Mouse (Mus musculus) cerebellum, adult 9-10 months (tissue): ENCODE data around the gene Agfg1.

Experiments
- DNase-seq: peaks from one replicate; pipeline ENCODE4 v3.0.0; 2022

Agfg1 gene

DNA sequence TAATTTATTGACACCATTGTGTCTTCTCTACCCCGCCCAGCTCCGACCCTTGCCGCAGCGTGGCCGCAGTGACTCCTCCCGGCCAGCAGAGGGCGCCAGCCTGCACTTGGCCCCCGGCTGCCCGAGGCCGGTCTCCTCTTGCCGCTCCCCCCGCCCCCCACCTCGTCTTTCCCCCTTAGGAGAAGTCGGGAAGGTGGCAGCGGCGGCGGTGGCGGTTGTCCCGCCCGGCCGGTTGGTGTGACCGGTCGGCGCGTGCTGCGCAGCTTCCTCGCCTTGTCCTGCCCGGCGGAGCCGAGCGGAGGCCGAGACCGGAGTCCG is at the start of gene Agfg1:
TSS of gene Agfg1 (plus strand) at position 188 of the 318 bp plus-strand sequence.
- peak; percentile 92 for DNase-seq

DNA sequence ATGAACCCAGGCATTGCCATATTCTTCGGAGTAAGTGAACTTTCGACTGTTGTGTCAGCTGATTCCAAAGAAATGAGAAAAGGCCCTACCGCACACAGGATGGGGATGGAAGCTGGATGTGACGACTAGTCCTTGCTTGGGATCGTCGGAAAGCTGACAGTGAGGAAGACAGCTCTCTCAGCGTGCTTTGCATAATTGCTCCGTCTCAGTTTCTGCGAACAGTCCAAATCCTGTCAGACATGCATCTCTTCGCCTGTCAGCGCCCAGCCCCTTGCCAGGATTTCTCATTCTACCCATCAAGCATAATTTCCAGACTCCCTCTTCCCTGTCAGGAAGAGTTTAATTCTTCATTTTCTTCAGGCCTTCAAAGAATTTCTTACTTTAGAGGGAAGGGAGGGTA is 48.2 kb upstream of the Agfg1 start:
- no peak for DNase-seq

DNA sequence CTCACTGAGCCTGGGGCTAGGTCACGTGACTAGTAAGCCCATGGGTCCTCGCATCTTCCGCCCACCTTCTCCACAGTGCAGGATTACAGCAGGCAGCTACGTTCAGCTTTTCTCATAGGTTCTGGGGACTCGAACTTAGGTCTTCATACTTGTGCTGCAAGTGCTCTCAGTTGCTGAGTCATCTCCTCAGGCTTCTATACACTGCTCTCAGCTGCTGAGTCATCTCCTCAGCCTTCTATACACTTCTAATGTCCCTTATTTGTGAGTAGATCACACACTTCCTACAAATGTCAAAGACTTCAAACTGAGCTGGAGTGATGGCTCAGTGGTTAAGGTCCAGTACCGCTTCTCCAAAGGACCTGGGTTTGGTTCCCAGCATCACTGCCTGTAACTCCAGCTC is 47.0 kb upstream of the Agfg1 start:
- no peak for DNase-seq

DNA sequence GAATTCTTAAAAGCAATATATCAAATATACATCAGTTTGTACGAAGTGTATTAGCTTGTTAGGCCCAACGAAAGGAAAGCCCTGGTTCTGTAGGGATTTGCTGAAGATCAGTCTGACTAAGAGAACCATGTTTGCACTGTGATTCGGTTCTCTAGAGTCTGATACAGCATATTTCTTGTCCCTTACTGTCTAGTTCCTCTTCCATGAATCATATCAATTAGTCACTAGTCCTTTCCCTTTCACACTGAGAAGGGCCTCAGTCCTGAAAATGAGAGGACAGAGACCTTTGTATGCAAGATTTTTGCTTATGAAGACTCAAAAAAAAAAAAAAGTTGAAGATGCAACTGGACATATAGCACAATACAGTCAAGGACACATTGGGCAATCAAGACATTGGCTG is 46.2 kb upstream of the Agfg1 start:
- DNase-seq, result no peak

DNA sequence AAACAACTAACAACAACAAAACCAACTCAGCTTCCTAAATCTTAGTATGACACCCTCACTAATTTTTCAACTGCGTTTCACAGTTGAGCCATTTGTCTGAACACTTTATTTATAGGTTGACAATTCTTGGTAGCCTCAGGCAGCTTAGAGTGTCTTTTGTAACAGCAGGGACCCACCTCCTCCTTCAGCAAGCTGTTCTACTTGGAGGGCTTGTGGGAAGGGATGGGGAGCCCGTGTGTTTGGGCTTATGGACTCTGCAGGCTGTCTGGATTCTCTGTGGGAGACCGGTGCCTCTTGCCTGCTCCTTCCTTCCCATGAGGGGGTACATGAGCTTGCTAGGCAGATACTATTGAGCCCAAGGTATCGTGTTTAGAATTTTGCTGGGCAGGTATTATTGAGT is 45.3 kb upstream of the Agfg1 start:
- peak; percentile 12 for DNase-seq

DNA sequence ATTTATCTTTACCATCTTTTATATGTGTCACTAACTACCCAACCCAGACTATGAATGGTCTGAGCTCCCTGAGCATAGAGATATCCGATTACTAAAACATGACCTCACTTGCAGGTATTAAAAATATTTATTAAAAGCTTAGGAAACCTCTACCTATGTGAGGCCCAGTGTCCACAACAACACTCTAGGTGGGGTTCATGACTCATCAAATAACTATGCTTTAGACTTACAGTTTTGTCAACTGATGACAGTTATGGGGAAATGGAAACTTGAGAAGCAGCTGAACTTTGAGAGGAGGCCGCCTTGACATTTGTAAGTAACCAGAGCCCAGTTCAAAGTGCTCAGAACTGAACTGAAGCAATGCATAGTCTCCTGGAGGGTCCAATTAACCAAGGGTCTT is 44.1 kb upstream of the Agfg1 start:
- no peak for DNase-seq

DNA sequence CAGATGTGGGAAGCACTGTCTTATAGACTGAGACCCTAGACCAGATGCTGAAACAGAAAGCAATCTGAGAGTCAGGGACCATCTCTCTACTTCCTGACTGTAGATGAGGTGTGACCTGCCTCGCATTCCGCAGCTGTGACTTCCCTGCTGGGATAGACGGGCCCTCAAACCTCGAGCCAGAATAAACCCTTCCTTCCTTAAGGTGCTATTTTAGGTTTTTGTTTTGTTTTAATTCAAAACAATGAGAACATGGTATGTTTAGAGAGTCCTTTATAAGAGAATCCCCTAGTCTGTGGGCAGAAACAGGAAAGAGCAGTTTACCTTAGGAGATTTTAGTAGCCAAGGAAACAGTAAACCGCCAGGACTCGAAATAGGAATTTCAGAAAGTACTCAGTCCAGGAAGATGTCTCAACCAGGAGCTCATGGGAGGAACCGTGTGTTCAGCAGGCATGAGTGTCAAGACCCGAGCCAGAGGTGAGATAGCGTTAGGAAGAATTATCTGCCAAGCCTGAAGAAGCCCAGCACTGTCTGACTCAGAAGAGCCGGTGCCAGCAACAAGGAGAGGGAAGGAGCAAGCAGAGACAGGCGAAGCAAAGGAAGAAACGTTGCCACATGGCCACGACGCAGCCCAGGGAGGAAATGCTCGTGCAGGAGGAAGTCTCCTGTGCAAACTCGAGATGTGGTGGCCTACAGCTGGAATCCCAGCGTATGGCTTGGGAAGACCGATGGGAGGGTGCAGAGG is 43.4 kb upstream of the Agfg1 start:
- no peak for DNase-seq

DNA sequence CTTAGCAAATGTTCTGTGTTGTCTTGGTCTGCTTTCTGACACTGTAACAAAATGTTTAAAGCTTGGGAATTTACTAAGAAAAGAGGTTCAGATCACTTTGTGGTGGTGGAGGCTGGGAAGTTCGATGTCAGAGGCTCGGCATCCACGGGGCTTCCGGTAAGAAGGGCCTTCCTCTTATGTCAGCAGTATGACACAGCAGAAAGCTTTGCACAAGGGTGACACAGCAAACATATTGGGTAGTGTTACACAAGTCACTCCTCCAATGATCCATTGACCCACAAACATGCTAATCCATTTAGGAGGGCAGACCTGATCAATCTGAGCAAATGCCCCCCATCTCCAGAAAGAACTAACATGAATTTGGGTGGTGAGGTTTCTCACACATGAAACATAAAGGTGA is 42.2 kb upstream of the Agfg1 start:
- DNase-seq, result no peak

DNA sequence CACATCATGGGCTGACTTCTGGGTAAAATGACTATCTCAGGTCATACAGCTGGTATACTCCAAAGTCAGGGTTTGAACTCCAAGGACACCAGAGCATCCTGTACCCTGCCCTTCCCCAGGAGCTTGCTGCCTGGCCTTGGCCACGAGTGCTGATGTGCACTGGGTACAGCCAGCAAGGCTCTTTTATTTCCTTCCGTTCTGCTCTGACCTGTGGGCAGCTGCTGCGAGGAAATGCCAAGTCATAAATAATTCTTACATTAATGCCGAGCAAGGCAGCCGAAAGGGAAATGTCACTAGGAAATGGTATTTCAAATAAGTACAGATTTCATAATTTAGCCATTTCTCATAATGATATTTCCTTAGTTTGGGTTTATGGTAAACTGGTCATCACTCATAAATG is 41.0 kb upstream of the Agfg1 start:
- no peak for DNase-seq

DNA sequence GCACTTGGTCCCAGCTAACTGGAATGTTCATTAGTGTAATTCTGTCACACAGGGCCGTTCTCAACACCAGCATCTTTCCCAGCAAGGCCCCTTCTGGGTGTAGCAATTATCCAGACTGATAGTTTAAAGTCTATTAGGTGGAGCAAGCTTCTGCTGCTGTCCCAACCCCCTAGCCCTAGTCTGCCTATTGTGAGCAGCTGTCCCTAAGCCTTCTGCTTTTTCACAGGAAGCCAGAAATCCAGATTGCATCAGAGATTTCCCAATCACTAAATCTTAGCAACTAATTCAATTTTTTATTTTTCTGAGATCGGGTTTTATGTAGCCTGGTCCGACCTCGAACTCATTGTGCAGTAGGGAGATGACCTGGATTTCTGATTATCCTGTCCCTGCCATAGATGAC is 40.4 kb upstream of the Agfg1 start:
- DNase-seq, result no peak

DNA sequence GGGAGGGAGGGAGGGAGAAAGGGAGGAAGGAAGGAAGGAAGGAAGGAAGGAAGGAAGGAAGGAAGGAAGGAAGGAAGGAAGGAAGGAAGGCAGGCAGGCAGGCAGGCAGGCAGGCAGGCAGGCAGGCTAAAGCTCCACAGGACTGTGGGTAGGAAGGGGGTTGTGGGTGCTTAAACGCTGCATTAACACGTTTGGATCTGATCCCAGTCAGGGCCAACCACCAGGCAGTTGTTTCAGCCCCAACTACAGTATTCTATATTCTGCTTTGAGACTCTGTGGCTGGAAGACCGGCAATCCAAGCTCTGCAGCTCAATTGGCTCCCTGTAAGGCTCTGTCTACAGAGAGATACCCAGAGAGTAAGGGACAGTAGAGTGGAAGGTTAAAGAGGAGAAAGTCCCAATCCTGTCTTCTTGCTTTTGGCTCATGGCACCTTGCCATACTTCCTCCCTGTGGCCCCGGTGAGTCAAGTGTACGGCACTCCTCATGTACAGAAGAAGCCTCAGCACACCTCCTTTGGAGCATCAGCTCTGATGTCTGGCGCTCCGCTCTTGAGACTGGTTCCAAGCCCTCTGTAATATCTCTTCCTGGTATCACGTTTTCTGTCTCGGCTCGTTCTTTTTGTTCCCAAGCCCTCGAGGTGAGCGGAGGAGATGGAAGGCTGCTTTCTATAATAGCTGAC is 38.0 kb upstream of the Agfg1 start:
- DNase-seq, result no peak

DNA sequence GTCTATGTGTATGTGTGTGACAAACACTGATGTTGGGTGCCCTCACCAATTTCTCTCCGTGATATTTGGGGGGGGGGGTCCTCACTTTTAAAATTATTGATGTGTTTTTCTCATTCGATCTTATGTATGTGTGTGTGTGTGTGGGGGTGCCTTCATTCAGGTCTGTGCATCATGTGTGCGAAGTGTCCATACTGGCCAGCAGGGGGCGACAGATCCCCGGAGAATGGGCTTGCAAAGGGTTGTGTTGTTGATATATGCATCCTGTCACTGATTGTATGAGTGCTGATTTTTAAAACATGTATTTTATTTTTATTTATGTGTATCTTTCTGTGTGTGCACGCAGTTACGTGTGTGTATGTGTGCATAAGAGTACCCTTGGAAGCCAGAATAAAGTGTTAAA is 35.7 kb upstream of the Agfg1 start:
- DNase-seq, result no peak

DNA sequence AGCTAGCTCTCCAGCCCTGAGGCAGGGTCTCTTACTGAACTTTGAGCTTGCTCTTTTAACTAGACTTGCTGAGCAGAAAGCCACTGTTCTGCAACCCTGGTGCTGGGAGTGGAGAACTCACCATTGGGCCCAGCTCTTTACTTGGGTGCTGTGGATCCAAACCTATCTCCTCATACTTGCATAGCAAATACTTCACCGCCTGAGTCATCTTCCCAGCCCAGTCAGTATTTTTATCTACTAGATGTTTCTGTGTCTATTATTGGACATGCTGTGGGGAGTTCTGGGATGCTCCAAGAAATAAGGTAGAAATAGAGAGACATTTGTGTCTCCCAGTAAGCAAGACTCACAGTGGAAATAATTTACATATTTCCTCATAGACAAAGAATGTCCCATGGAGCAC is 35.2 kb upstream of the Agfg1 start:
- no peak for DNase-seq

DNA sequence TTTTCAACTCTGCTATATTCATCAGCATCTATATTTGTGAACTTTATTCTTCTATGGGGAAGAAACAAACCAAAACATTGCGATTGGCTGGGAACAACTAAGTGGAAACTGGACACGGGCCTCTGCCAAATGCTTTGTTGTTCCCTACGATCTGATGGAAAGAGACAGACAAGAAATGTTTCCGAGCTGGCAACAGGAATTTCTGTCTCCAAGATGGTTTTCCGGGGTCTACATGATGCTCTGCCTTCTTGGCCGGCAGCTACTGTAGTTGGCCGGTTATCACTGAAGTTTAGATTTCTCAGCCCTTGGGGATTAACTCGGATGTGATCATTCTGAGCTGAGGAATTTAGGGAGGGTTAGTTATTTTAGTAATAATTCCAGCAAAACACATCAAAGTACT is 32.9 kb upstream of the Agfg1 start:
- DNase-seq, result no peak

DNA sequence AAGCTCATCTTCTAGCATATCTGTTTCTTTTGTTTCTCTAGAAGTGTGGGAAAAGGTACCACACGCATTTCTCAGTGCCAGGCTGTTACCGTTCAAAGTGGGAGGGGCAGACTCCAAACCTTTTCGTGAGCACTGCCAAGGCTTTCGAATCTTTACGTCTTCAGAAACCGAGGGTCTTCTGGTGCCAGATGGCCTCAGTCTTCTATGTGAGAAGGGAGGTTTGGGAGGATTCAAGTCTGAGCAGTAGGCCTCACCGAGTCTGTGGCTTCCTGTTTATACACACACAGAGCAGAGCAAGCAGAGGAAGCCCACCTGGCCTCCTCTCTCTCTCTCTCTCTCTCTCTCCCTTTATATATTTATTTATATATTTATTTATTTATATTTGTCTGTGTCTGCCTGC is 32.1 kb upstream of the Agfg1 start:
- no peak for DNase-seq

DNA sequence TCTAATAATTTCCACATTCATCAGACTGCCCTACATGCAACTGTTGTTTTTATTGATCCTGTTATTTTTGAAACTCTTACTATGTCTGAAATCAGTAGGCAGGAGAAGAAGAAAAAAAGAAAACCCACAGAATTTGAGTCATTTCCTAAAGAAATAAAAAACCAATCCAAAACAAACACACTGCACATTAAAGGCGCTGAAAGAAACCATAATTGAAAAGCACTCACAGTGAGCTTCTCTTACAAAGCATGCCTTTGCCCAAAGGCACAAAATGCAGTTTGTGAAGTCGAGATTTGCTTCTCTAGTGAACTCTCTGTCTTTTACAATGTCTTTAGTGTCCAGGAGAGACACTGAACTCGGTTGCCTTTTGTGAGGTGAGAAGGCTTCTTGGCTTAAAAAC is 30.7 kb upstream of the Agfg1 start:
- DNase-seq, result no peak

DNA sequence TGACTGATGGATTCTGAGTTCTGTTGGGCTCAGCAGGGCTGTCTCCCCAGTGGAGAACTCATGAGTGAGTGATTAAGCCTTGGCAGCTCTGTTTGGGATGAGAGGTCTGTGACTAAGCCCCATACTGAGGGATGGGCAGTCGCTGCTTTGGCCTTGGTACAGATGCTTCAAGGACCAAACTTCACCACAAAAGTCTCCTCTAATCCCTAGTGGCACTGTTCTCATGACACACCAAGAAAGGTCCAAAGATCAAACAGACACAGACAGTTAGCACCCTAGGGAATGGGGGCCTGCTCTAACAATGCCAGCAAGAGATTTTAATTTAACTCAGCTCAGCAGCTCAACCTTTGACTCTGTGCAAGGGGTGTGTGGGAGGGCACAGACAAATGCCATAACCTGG is 27.5 kb upstream of the Agfg1 start:
- no peak for DNase-seq

DNA sequence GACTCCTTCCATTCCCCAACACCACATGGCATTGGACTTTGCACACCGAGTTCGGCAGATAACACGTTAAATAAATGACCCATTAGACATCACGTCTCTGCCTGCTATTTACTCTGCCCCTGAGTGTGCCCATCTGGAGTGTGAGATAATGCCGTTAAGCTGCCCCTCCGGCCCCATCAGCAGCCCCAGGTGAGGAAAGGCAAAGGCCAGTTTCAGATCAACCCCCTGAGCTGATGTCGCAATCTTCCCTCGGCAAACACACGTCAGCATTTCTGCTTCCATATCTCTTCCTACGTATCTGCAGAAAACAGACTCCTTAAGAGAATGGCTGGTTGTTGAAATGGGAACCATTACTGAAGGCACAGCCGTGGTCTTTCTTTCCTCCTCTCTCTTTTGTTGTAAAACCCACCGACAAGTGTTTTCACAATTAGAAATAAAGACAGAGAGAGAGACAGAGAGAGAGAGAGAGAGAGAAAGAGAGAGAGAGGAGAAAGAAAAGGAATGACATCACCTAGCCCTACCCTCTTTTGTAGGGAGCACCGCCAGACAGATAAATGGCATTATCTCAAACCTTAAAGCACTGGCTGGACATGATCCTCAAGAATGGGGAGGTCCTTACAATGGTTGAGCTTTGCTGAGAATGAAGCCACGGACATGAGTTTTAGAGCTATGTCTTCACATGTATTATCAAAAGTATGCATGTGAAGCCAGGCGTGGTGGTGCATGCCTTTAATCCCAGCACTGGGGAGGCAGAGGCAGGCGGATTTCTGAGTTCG is 23.2 kb upstream of the Agfg1 start:
- DNase-seq, result no peak

DNA sequence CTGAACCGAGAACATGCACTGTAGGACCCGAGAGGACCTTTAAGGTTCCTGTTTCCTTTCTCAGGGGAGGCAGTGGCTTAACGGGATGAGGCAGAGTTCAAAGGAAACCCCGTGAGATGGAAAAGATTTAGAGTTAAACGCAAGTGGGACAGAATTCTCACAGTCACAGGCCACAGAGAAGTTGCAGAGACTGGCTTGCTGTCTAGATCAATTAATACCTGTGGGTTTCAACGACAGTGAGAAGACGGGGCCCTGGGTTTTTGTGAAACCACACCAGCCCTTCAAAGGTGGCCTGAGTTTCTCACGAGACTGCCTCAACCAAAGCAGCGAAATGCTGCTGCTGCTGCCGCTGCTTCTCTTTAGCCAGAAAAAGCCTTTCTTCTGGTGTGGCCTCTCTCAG is 19.9 kb upstream of the Agfg1 start:
- DNase-seq, result no peak

DNA sequence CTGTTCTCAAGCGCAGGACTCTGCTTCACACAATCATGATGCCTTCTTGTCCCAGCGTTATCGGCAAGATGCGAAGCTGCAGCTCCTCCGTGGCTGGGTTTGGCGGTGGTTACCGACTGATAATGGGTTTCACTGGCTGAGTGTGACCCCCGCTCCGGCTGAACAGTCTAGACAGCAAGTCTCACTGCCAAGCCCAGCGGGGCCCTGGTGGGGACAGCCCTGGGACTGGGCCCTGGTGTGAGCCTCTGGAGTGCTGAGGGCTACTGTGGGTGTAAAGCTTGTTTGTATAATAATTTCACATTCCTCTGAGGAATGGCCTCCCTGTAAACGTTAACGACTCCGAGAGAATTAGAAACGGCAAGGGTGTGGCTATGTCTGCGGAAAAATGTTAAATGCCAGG is 19.1 kb upstream of the Agfg1 start:
- no peak for DNase-seq

DNA sequence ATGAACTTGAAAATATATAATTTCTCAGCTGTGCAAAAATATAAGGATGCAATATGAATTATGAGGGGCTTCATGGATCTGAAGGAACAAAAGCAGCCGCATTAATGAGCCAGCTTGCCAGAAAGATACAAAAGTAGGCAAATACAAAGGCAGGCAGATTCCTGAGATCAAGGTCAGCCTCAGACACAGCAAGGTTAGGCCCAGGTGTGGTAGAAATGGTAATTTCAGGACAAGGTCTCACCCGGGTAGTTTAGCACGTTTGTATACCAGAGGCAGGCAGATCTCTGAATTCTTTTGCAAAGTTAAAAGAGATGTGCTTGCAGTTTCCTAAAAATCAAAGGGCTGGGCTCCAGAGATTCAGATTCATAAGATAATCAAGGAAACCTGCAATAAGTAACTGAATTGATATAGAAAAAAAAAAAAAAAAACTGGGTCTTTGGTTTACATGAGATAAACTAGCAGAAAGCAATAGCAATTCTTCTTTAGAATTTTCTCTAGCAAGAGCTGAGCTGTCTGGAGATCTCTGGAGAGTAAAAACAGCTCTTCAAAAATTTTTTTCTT is 18.6 kb upstream of the Agfg1 start:
- no peak for DNase-seq

DNA sequence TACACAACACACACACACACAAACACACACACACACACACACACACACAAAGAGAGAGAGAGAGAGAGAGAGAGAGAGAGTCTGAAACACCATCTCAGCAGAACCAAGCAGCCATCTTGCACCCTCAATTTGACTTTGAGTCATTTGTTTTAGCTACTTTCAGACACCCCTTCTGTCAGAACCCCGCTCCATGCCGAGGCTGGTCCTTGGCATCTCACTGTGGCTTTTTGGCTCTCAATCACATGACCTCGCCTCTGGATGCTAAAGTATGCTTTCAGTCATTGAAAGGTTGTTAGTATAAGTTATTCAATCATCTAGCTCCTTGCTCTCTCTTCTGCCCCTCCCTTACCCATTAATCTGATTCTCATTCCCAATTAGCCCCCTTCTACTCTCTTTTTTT is 17.4 kb upstream of the Agfg1 start:
- DNase-seq, result no peak

DNA sequence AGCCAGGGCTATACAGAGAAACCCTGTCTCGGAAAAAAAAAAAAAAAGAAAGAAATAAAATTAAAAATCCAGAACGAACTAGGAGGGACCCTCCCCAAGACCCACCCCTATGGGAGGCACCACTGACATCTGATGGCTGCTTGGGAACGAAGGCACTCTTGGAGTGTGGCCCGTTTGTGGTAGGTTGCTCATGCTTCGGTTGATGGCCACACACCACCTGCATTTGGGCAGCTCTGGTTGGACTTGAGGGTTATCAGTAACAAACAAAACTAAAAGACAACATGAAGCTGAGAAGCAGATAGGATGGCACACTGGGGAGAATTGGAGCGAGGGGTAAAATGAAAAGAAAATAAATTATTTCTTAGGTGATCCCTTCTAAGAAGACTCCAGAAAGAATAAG is 15.1 kb upstream of the Agfg1 start:
- DNase-seq, result no peak

DNA sequence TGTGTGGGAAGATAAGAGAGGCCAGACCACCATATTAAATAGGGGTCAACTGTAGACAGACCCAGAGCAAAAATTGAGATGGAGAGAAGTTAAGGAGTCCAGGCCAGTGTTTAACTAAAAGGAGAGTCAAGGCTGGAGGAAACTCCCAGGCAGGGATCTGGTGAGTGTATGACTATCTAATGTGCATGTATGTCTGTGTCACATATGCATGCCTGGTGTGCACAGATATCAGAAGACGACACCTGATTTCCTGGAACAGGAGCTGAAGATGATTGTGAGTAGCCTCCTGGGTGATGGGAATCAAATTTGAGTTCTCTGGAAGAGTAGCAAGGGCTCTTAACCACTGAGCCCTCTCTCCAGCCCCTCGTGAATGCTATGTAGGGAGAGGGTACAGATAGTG is 14.0 kb upstream of the Agfg1 start:
- DNase-seq, result no peak
